In the genomic region with DNA sequence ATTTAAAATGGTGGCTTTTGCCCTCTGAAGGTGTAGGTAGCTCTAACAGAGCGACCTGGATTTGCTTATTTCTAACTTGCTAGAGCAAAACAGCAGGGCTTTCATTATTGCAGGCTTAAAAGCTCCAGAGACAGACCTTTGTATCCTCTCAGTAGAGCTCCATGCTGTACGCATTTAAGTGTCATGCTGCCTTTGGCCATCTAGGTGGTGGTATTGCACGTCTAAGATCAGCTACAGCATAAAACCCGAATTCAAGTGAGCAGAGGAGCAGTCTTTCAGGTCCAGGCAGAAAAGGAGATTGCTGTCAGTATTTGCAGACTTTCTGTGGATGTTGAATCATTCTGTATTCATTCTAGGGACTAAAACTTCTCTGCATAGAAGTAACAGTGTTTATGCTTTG, we compare ENCODE assay signal across 8 mouse cellular contexts. TPM values are rescaled to one million over a fixed set of nuclear protein-coding genes. Genes with fewer than 3 reads are reported as not detected.
DNase-seq lines count a peak whose midpoint lies in the region; ATAC-seq and TF ChIP-seq lines count a peak whose summit lies in the region.

No protein-coding gene starts in this region.

- H3K27me3 ChIP-seq in heart, postnatal 0 days (ENCODE audit: control insufficient read depth, insufficient read depth, low read length) = no peaks in the 10 kb centered on the region
- H3K27me3 ChIP-seq in limb, embryonic 12.5 days = no peaks in the 10 kb centered on the region

- no peak for ATAC-seq in heart, postnatal 0 days (ENCODE audit: insufficient read depth, low read depth)
- ATAC-seq in limb, embryonic 12.5 days (ENCODE audit: insufficient number of reproducible peaks, insufficient read depth, low FRiP score, low TSS enrichment, low read depth) = no peak
- peak; percentile 51; the same call in 1 of the 2 replicates for ATAC-seq in monocyte, adult 5-6 weeks (replicated peaks; ENCODE audit: insufficient number of reproducible peaks, low FRiP score, low TSS enrichment, poor library complexity, severe bottlenecking)

- DNase-seq in left cerebral cortex, adult 18-20 months (ENCODE audit: low spot score in 2 of 2) = peak; percentile 12 to 29
- DNase-seq in left cerebral cortex, adult 9 months (ENCODE audit: low spot score in 2 of 2) = no peak
- DNase-seq in MEL-GATA-1-ER (ENCODE audit: extremely low read depth, low read depth) = peak; percentile 44
- DNase-seq in cerebellum, postnatal 25 days = peak; percentile 49 to 70
- DNase-seq in heart, postnatal 0 days (ENCODE audit: low spot score) = peak; percentile 83
- DNase-seq in thymus, postnatal 4 days = peak; percentile 68

- H3K9ac ChIP-seq in heart, postnatal 0 days (replicated peaks; ENCODE audit: low read depth, low read length) = no peak overlapping the region
- no peak overlapping the region for H3K9ac ChIP-seq in limb, embryonic 12.5 days (replicated peaks)

- no peak for TF ChIP-seq EP300 in heart, postnatal 0 days (IDR thresholded peaks at IDR 0.05; ENCODE audit: low read depth)

- no peak overlapping the region for H3K27ac ChIP-seq in heart, postnatal 0 days (ENCODE audit: low read depth)
- no peak overlapping the region for H3K27ac ChIP-seq in limb, embryonic 12.5 days

- H3K36me3 ChIP-seq in heart, postnatal 0 days (replicated peaks; ENCODE audit: control insufficient read depth, insufficient read depth, low read length) = peaks cover 31% of the 10 kb centered on the region
- peaks cover 41% of the 10 kb centered on the region for H3K36me3 ChIP-seq in limb, embryonic 12.5 days

- H3K4me2 ChIP-seq in heart, postnatal 0 days (ENCODE audit: low read depth, low read length) = peak overlapping the region; percentile 1; the same call in 1 of the 2 replicates
- H3K4me2 ChIP-seq in limb, embryonic 12.5 days = peak overlapping the region; percentile 30

- H3K9me3 ChIP-seq in heart, postnatal 0 days (replicated peaks; ENCODE audit: control insufficient read depth, low read length) = no peaks in the 10 kb centered on the region
- H3K9me3 ChIP-seq in limb, embryonic 12.5 days = no peaks in the 10 kb centered on the region

- H3K4me3 ChIP-seq in heart, postnatal 0 days (ENCODE audit: low read depth, low read length) = no peak overlapping the region
- no peak overlapping the region for H3K4me3 ChIP-seq in limb, embryonic 12.5 days (replicated peaks)

- peaks cover 11% of the 10 kb centered on the region for H3K4me1 ChIP-seq in heart, postnatal 0 days (ENCODE audit: control insufficient read depth, insufficient read depth)
- peaks cover 22% of the 10 kb centered on the region for H3K4me1 ChIP-seq in limb, embryonic 12.5 days (replicated peaks)

- 16% methylated on average over 4 of the region's 4 CpGs for WGBS in heart, postnatal 0 days
- WGBS in limb, embryonic 12.5 days = 29% methylated on average over 4 of the region's 4 CpGs

- TF ChIP-seq CTCF in heart, postnatal 0 days (IDR thresholded peaks at IDR 0.05; ENCODE audit: low read depth) = peak; percentile 77

RNA-seq across cellular contexts. Expression of a gene that starts 6.7 kb away (rescaled TPM):
- total RNA-seq in left cerebral cortex, adult 18-20 months (2021) = 10 to 100 TPM; 25.2 to 32.5 TPM
- 58.4 and 103 TPM in 2 replicates for total RNA-seq in heart, postnatal 0 days (2014; rRNA removed; ENCODE audit: low replicate concordance)
- 47.5 and 52.3 TPM in 2 replicates for polyA plus RNA-seq in heart, postnatal 0 days (2015; fragmentation: Nextera tagmentation; extraction: Ambion mirVana)
- polyA plus RNA-seq in limb, embryonic 12.5 days (2016; fragmentation: Nextera tagmentation; extraction: Ambion mirVana) = 46.2 and 49.8 TPM in 2 replicates
- total RNA-seq in monocyte, adult 5-6 weeks (2017) = 86.4 to 108 TPM (median 91.2 TPM) in 3 replicates

RNA-seq across cellular contexts. Expression of a gene that starts 7.8 kb away (rescaled TPM):
- total RNA-seq in left cerebral cortex, adult 18-20 months (2021) = 10 to 100 TPM; 44.4 to 44.6 TPM
- 77.1 and 123 TPM in 2 replicates for total RNA-seq in heart, postnatal 0 days (2014; rRNA removed; ENCODE audit: low replicate concordance)
- 49.0 and 52.4 TPM in 2 replicates for polyA plus RNA-seq in heart, postnatal 0 days (2015; fragmentation: Nextera tagmentation; extraction: Ambion mirVana)
- 113 and 124 TPM in 2 replicates for polyA plus RNA-seq in limb, embryonic 12.5 days (2016; fragmentation: Nextera tagmentation; extraction: Ambion mirVana)
- total RNA-seq in monocyte, adult 5-6 weeks (2017) = 43.7 to 58.5 TPM (median 52.0 TPM) in 3 replicates

Comparison
In these comparisons a context has a peak if more than half of its experiments do, and no peak if none do; other contexts are left out.
1. DNase-seq: peak in left cerebral cortex, adult 18-20 months (2 of 2), MEL-GATA-1-ER (single experiment), cerebellum, postnatal 25 days (2 of 2), heart, postnatal 0 days (single experiment) and thymus, postnatal 4 days (single experiment); none in left cerebral cortex, adult 9 months (0 of 2).